Mouse (Mus musculus) testis, adult 2 months (tissue): ENCODE measurements around the gene Cadm4.

Experiments
- CTCF ChIP-seq: fragments of 200-500 bp; IDR thresholded peaks from 2 replicates; pipeline ENCODE4 v1.5.1; 2012; ENCODE audit warnings: low read depth, mild to moderate bottlenecking, inconsistent platforms, low read length, moderate library complexity; ENCODE audit not compliant: control insufficient read depth, insufficient read depth, insufficient replicate concordance
- POLR2A ChIP-seq: fragments of 200-500 bp; IDR thresholded peaks from 2 replicates; pipeline ENCODE4 v1.6.1; 2012; ENCODE audit warnings: low read depth, mild to moderate bottlenecking, inconsistent platforms, low read length, moderate library complexity; ENCODE audit not compliant: control insufficient read depth

DNA sequence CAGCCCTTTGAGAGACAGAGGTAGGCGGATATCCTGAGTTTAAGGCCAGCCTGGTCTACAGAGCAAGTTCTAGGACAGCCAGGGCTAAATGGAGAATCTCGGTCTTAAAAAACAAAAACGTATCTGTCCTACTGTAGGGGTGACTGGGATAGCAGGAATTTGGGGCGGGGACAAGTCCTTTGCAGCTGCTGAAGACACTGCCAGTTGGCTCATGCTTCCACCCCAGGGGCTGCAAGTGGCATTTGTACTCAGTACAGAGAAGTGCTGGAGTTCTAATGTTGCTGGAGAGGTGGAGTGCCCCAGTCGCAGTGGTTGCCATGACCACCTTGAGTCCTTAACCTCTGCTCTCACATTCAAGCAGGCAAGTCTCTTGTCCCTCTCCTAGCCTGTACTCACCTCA lies 41.0 kb downstream of the Cadm4 start:
- TF ChIP-seq POLR2A (no peak), CTCF (no peak)
